In the genomic region with DNA sequence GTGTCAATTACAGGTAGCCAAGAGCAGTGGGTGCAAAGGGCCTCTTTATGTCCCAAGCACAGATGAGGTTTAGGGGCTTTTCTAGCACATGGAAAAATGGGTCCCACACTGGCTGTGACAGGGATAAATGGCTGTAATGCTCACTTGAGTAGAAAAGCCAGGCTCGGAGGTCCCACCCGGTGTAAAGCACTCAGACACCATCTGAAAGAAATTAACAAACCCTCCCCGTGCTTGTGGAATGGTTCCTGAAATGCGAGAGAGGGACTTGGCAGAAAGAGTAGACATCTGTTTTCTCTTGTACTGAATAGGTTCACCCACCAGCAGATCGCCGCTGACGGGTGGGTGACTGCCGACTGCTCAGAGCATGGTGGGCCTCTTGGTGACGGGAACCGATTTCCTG, we compare ENCODE assay signal across 11 mouse cellular contexts.
DNase-seq lines count a peak whose midpoint lies in the region; ATAC-seq and TF ChIP-seq lines count a peak whose summit lies in the region.
"Had no signal": no experiment of that assay in that cellular context is flagged by ENCODE, and none has a peak within 500 bp of the region (broad histone marks: within the 10 kb centered on the region; RNA-seq: fewer than 3 reads in every experiment).

No protein-coding gene starts in this region.

- WGBS in embryonic facial prominence, embryonic 13.5 days: 19% methylated on average over 10 of the region's 10 CpGs
- 12% methylated on average over 10 of the region's 10 CpGs for WGBS in limb, embryonic 12.5 days
- WGBS in lung, adult 2 months: 69% methylated on average over 10 of the region's 10 CpGs
- WGBS in intestine, embryonic 15.5 days: 65% methylated on average over 10 of the region's 10 CpGs
- WGBS in intestine, embryonic 16.5 days: 67% methylated on average over 10 of the region's 10 CpGs

- no peak for TF ChIP-seq POLR2A in brain, embryonic 14.5 days (IDR thresholded peaks at IDR 0.05; ENCODE audit: borderline replicate concordance, extremely low read depth, insufficient read depth, insufficient read length, poor library complexity, severe bottlenecking)
- no peak for TF ChIP-seq POLR2A in lung, adult 2 months (IDR thresholded peaks at IDR 0.05; ENCODE audit: borderline replicate concordance, extremely low read depth, low read depth, low read length)

- no peaks in the 10 kb centered on the region for H3K27me3 ChIP-seq in embryonic facial prominence, embryonic 13.5 days
- no peaks in the 10 kb centered on the region for H3K27me3 ChIP-seq in limb, embryonic 12.5 days
- no peaks in the 10 kb centered on the region for H3K27me3 ChIP-seq in intestine, embryonic 15.5 days (replicated peaks)
- no peaks in the 10 kb centered on the region for H3K27me3 ChIP-seq in intestine, embryonic 16.5 days (replicated peaks; ENCODE audit: control insufficient read depth, insufficient read depth, low read length)

- TF ChIP-seq CTCF in gastrocnemius, adult 2 months (IDR thresholded peaks at IDR 0.05): no peak
- TF ChIP-seq CTCF in brain, embryonic 14.5 days (IDR thresholded peaks at IDR 0.05; ENCODE audit: borderline replicate concordance, extremely low read depth, insufficient read depth, insufficient read length): no peak
- no peak for TF ChIP-seq CTCF in lung, adult 2 months (IDR thresholded peaks at IDR 0.05; ENCODE audit: insufficient read depth, low read length)

- H3K9ac ChIP-seq in embryonic facial prominence, embryonic 13.5 days: no peak overlapping the region
- H3K9ac ChIP-seq in limb, embryonic 12.5 days (replicated peaks): no peak overlapping the region
- H3K9ac ChIP-seq in intestine, embryonic 15.5 days: no peak overlapping the region
- no peak overlapping the region for H3K9ac ChIP-seq in intestine, embryonic 16.5 days (ENCODE audit: low read depth, low read length)

- peak; percentile 76 for ATAC-seq in embryonic facial prominence, embryonic 13.5 days (ENCODE audit: insufficient number of reproducible peaks, insufficient read depth, low FRiP score, low TSS enrichment, low read depth)
- peak; percentile 92 for ATAC-seq in limb, embryonic 12.5 days (ENCODE audit: insufficient number of reproducible peaks, insufficient read depth, low FRiP score, low TSS enrichment, low read depth)
- no peak for ATAC-seq in intestine, embryonic 15.5 days
- no peak for ATAC-seq in intestine, embryonic 16.5 days
- ATAC-seq: CD4-positive, CD25-positive, alpha-beta regulatory T cell, adult 4 months had no signal

- H3K4me1 ChIP-seq in embryonic facial prominence, embryonic 13.5 days: peaks cover 32% of the 10 kb centered on the region
- peaks cover 18% of the 10 kb centered on the region for H3K4me1 ChIP-seq in limb, embryonic 12.5 days (replicated peaks)
- no peaks in the 10 kb centered on the region for H3K4me1 ChIP-seq in lung, adult 2 months (ENCODE audit: control insufficient read depth, insufficient read depth, low read length)
- H3K4me1 ChIP-seq in intestine, embryonic 15.5 days (replicated peaks): no peaks in the 10 kb centered on the region
- H3K4me1 ChIP-seq in intestine, embryonic 16.5 days (ENCODE audit: control insufficient read depth, insufficient read depth, low read length): no peaks in the 10 kb centered on the region

- H3K36me3 ChIP-seq in embryonic facial prominence, embryonic 13.5 days: peaks cover 25% of the 10 kb centered on the region
- peaks cover 21% of the 10 kb centered on the region; the same call in 1 of the 2 replicates for H3K36me3 ChIP-seq in limb, embryonic 12.5 days
- peaks cover 6% of the 10 kb centered on the region; the same call in 1 of the 2 replicates for H3K36me3 ChIP-seq in intestine, embryonic 15.5 days
- H3K36me3 ChIP-seq in intestine, embryonic 16.5 days (ENCODE audit: control insufficient read depth, insufficient read depth, low read length): no peaks in the 10 kb centered on the region; the same call in 1 of the 2 replicates

- no peak overlapping the region for H3K27ac ChIP-seq in gastrocnemius, adult 2 months
- H3K27ac ChIP-seq in embryonic facial prominence, embryonic 13.5 days: peak overlapping the region; percentile 74
- H3K27ac ChIP-seq in limb, embryonic 12.5 days: peak overlapping the region; percentile 84
- no peak overlapping the region for H3K27ac ChIP-seq in intestine, embryonic 15.5 days
- no peak overlapping the region for H3K27ac ChIP-seq in intestine, embryonic 16.5 days (ENCODE audit: low read length)
- H3K27ac ChIP-seq: kidney, postnatal 0 days had no signal

- H3K4me2 ChIP-seq in embryonic facial prominence, embryonic 13.5 days: peak overlapping the region; percentile 14
- peak overlapping the region; percentile 27 for H3K4me2 ChIP-seq in limb, embryonic 12.5 days
- no peak overlapping the region for H3K4me2 ChIP-seq in intestine, embryonic 15.5 days (replicated peaks)
- no peak overlapping the region for H3K4me2 ChIP-seq in intestine, embryonic 16.5 days (ENCODE audit: low read depth, low read length)

- DNase-seq in gastrocnemius, adult 2 months: peak; percentile 41
- no peak for DNase-seq in gastrocnemius, postnatal 10 days
- DNase-seq in brain, embryonic 14.5 days (ENCODE audit: low read depth): peak; percentile 87
- DNase-seq in lung, adult 2 months: no peak
- DNase-seq: lung, postnatal 14 days had no signal

- no peak overlapping the region for H3K4me3 ChIP-seq in gastrocnemius, adult 2 months
- H3K4me3 ChIP-seq in embryonic facial prominence, embryonic 13.5 days: no peak overlapping the region
- H3K4me3 ChIP-seq in limb, embryonic 12.5 days (replicated peaks): no peak overlapping the region
- H3K4me3 ChIP-seq in lung, adult 2 months (replicated peaks; ENCODE audit: extremely low read depth, low read depth, low read length): no peak overlapping the region
- H3K4me3 ChIP-seq in intestine, embryonic 15.5 days (replicated peaks): no peak overlapping the region
- no peak overlapping the region for H3K4me3 ChIP-seq in intestine, embryonic 16.5 days (ENCODE audit: low read length)

- H3K9me3 ChIP-seq in embryonic facial prominence, embryonic 13.5 days: no peaks in the 10 kb centered on the region
- no peaks in the 10 kb centered on the region for H3K9me3 ChIP-seq in limb, embryonic 12.5 days
- H3K9me3 ChIP-seq in intestine, embryonic 15.5 days: no peaks in the 10 kb centered on the region
- no peaks in the 10 kb centered on the region for H3K9me3 ChIP-seq in intestine, embryonic 16.5 days (ENCODE audit: control insufficient read depth, low read length)

- intact Hi-C loops in gastrocnemius, adult 2 months (cut with DNase I): no loop called here

Comparison
In these comparisons a context has a peak if more than half of its experiments do, and no peak if none do; other contexts are left out.
1. DNase-seq: peak in gastrocnemius, adult 2 months (single experiment) and brain, embryonic 14.5 days (single experiment); none in gastrocnemius, postnatal 10 days (single experiment) and lung, adult 2 months (single experiment).
2. H3K27ac ChIP-seq: peak in embryonic facial prominence, embryonic 13.5 days (single experiment) and limb, embryonic 12.5 days (single experiment); none in gastrocnemius, adult 2 months (single experiment), intestine, embryonic 15.5 days (single experiment) and intestine, embryonic 16.5 days (single experiment).
3. ATAC-seq: peak in embryonic facial prominence, embryonic 13.5 days (single experiment) and limb, embryonic 12.5 days (single experiment); none in intestine, embryonic 15.5 days (single experiment) and intestine, embryonic 16.5 days (single experiment).
4. H3K4me2 ChIP-seq: peak in embryonic facial prominence, embryonic 13.5 days (single experiment) and limb, embryonic 12.5 days (single experiment); none in intestine, embryonic 15.5 days (single experiment) and intestine, embryonic 16.5 days (single experiment).